Mouse (Mus musculus): ENCODE measurements around the gene Oser1. TPM values are rescaled to one million over a fixed set of nuclear protein-coding genes. Genes with fewer than 3 reads are reported as not detected.
A peak's percentile ranks its signal among the peaks of the same experiment; 100 is the strongest.
"Not testable (repeated sequence)": the region's sequence is repeated elsewhere in the genome, so short reads cannot be mapped to it uniquely, and the experiment has no call there.

The Oser1 gene
- total RNA-seq (2017): 95.2 and 99.9 TPM in 2 replicates

DNA sequence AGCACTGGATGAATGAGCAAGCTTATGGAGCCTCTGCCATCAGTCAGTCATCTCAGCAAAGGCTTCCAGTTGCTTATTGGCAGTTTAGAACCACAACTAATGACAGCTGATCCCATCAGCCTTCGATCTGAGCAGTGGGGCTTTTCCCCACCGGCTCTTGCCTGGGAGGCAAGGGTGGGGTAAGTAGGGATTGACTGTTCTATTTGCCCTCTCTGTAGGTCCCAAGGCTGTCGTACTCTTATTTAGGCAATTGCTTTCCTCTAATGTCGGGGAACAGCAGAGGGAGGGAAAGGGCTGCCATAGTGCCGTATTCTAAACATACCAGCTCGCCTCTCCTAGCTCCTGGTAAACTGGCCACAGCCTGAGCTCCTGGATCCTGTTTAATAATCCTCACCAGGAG lies at the start of gene Oser1:
Oser1 (minus strand) TSS at position 101 of the 400 bp plus-strand sequence.
- no peak for ATAC-seq (replicated peaks; ENCODE audit: low read depth, poor library complexity, severe bottlenecking)

DNA sequence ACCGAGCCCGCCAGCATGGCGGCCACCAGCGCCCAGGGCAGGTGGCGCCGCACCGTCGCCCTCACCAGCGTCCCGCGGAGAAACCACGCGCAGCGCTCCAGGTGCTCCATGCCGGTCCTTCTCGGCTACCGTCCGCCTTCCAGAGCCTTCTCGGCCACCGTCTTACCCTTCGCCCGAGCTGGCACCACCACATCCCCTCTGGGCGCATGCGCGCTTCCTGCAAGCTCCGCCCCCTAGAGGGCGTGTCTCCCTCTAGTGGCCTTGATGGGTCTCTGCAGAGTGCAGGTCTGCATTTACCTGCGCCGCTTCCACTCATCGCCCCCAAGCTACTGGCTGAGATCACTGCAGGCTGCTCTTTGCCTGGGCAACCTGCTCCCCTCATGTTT lies 48.0 kb upstream of the Oser1 start, which contains the start of gene Fitm2:
Fitm2 (minus strand) TSS at position 164 of the 386 bp plus-strand sequence.
- ATAC-seq (replicated peaks; ENCODE audit: low read depth, poor library complexity, severe bottlenecking): peak; percentile 97

DNA sequence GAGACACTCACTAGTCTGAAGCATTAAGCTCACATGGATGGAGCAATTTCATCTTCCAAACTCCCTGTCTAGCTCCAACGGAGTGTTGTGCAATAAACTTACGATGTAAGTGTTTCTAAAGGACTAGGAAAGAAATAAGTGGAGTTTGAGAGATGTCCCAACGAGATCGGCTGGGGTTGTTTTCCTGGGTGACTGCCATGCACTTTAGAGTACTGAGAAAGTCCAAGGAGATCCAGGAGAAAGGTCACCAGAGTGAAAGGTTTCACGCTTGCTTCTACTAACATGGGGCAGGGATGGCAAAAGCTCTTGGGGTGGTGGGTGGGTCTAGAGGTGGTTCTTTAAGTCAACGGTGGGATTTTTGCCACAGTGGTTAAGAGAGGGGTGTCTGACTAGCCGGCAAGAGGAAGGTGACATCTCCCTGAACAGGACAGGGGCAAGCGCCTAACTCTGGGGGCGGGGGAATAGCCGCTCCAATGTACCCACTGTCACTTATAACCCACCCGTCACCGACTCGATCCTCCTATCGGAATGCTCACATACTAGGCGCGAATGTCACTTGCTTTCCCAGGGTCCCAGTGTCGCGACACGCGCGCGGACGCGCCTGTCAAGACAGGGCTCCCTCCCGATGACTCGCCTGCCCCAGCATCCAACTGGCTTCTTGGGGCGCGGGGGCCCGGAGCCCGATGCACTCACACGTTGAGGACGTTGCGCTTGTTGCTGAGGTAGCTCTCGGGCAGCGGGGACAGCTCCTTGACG lies 47.4 kb upstream of the Oser1 start:
- ATAC-seq (replicated peaks; ENCODE audit: low read depth, poor library complexity, severe bottlenecking): peak; percentile 53

DNA sequence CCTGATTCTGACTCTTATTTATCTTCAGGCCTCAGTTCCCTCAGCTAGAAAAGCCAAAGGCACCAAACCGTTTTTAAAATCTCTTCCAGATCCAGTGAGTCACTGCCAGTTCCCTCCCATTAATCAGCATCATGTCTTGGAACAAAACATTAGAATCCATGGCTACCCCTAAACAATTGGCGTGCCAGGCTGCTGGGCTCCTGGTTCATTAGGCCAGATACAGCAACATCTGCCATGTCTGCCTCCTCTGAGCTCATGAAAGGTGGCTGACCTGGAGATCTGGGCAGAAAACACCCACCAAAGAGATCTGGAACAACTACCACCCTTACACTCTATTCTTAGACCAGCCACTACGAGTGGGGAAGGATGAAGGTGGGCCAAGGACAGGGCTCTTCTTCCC lies 46.6 kb upstream of the Oser1 start:
- ATAC-seq (replicated peaks; ENCODE audit: low read depth, poor library complexity, severe bottlenecking): no peak

DNA sequence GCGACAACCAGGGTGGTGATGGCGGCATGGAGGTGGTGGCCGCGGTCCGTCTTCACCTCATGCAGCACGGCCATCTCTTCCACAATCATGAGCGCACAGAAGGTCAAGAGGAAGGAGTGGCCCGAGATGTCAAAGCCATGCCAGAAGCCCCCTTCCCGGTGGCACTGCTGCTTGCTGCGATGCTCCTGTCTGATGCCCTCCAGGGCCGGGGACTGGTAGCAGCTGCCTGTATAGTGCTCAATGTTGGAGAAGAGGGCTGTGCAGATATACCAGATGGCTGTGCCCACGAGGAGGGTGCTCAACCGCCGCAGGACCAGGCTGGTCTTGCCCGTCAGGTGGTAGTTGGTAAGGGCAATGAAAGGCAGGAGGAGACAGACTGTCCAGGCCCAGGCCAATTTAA lies 45.2 kb upstream of the Oser1 start:
- ATAC-seq (replicated peaks; ENCODE audit: low read depth, poor library complexity, severe bottlenecking): no peak

DNA sequence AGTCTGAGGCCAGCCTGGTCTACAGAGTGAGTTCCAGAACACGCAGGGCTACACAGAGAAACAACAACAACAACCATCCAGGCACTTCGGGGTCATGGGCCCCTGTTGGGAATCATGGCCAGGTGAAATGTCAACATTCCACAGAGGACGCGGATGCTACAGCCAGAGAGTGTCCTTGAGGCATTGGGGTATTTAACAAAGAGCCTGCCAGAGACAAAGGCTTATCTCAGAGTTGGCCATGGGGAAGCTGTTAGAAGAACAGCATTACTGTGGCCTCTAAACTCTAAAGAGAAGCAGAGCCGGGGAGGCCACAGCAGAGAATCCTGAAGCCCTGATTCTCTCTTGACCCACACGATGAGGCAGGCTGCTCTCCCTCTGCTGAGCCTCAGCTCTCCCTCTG lies 44.4 kb upstream of the Oser1 start:
- ATAC-seq (replicated peaks; ENCODE audit: low read depth, poor library complexity, severe bottlenecking): no peak

DNA sequence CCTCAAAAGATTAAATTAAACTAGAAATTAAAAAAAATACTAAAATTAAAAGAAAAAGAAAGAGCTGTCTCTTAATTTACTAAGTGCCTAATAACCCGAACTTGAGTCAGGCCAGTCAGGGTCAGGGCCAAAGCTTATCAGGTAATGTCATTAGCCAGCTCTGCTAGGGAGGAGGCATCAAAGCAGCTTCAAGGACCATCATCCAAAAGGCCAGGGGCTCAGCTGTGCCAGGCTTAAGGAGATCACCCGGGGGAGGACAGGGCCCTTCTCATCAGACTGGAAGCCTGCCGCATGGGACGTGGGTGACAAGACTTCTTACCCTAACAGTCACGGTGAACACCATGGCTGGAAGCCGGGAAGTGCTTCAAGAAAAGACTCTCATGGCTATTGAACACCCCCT lies 43.1 kb upstream of the Oser1 start:
- no peak for ATAC-seq (replicated peaks; ENCODE audit: low read depth, poor library complexity, severe bottlenecking)

DNA sequence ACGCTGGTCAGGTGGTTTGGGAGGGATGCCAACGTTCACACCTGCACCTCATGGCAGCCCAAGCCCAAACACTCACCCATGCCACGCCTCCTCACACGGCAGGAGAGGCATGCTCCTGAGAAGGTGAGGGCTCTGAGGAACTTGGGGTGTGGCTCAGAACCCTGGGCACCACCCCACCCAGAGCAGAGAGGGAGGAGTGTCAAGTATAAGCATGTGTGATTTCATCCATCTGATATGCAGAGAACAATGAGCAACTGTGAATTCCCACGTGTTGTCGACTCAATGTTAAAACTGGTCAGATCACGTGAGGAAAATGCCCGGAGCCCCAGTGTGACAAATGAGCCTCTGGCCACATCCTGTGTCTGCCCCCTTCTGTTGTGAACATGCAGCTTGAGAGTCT lies 42.3 kb upstream of the Oser1 start:
- ATAC-seq (replicated peaks; ENCODE audit: low read depth, poor library complexity, severe bottlenecking): no peak

DNA sequence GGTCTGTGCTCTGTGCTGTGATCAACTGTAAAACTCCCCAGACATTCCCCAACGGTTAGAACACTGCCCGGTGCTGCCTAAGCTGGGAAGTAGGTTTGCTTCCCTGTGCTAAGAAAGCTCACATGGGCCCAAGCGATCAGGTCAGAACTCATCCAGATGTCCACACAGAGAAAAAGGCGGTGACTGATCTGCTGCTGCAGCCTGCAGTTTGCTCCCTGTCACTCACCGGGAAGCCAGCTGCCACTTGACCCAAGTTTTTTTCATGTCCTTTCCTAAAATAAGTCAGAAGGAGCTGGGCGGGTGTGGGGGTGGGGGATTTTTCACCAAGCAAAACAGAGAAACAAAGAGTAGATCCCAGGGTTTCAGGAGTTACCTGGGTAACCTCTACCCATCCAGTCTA lies 40.1 kb upstream of the Oser1 start:
- ATAC-seq (replicated peaks; ENCODE audit: low read depth, poor library complexity, severe bottlenecking): no peak

DNA sequence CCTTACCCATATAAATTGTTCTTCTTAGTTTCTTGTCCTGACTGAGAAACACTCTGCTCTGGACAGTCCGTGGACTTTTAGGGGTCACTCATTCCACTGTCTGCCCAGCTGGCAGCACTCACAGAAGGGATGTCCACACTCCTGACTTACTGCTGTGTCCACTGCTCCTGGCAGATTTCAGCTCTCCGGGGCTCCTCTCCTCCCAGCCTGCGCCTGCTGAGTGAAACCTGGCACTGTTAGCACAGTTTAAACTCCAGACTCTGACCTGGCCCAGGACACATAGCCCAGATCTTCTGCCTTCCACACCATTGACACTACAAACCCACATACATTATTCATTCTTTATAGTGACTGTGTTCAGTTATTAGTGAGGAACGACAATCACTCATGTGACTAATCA lies 39.5 kb upstream of the Oser1 start:
- no peak for ATAC-seq (replicated peaks; ENCODE audit: low read depth, poor library complexity, severe bottlenecking)

DNA sequence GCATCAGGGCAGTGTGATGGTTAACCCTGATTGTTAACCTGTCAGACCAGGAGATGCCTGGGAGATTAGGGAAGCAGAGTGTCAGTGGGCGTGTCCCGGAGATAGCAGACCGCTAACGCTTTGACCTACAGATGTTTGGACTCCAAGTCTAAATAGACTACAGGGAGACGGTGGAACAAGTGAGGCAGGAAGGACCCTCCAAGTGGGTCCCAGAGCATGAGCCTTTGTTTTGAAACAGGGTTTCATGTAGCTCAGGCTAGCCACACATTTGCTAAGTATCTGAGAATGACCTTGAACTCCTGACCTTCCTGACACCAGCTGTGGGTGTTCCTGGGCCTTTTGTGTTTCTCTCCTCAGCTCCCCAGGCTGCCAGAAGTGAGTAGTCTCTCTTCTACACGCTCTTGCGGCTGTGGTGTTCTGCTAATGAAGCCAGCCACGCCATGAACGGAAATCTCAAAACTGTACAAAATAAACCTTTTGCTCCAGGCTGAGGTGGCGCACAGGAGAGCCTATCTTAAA lies 38.8 kb upstream of the Oser1 start:
- no peak for ATAC-seq (replicated peaks; ENCODE audit: low read depth, poor library complexity, severe bottlenecking)

DNA sequence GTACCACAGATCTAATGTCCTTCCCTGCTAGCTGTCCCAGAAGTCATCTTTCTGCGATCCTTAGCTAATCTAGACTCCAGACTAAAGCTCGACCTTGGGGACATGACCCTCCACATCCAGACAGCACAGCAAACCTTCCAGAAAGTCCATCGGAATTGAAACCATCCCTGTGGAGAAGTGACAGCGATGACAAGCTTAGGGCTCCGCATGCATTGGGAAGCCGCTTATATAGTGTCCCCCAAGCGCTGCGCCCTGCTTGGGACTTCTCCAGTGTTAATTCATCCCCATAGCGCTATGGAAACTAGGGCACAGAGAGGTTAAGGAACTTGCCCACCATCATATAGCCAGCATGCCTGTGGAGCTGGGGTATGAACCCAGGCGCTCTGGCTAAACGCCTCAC lies 38.3 kb upstream of the Oser1 start:
- ATAC-seq (replicated peaks; ENCODE audit: low read depth, poor library complexity, severe bottlenecking): no peak

DNA sequence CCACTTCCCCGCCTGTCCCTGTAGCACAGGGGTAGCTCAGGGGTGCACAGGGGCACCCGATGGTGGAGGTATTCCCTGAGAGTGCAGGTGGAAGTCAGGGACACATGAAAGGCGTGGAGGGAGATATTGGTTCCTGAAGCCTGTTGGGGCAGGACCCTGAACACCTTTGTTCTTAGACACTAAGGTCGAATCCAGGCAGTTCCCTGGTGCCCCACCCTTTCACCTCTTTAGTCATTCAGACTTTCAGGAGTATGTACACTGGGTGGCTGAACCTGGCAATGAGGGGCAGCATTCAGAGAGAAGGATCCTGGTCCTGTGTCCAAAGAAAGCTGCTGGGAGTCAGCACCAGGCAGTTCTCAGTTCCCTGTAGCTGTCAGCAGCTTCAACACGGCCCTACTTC lies 37.9 kb upstream of the Oser1 start:
- ATAC-seq (replicated peaks; ENCODE audit: low read depth, poor library complexity, severe bottlenecking): no peak

DNA sequence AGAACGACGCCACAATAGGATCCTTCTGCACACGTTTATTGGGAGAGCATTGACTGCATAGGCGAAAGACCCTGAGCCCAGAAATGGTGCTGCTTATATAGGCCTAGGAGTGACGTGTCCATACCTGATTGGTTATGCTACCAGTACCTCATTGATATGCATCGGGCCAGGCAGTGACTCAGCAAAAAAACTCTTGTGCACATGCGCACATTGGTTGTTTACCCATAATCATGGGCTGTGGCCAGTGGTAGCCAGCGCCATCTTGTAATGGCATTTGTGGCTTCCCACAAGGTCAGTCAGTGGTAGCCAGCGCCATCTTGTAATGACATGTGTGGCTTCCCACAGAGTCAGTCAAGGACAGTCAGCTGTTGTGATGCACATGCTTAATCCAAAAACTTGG lies 36.8 kb upstream of the Oser1 start:
- ATAC-seq (replicated peaks; ENCODE audit: low read depth, poor library complexity, severe bottlenecking): not testable (repeated sequence)

DNA sequence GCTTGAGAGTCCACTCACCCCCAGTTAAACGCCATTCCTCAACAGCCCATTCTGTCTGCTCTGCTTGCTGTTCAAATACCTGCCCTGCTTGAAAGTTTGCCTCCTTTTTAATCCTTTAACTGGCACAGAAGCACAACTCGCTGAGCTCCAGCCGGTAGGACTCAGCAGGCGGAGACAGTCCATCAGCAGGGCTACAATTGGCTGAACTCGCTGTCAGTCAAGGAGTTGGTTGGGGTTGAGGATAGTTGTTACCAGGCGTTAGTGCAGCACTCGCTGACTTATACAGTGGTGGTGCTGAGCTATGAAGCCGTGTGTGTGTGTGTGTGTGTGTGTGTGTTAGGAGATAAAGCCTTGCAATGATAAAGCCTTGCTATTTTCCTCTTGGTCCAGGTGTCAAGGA lies 36.1 kb upstream of the Oser1 start:
- no peak for ATAC-seq (replicated peaks; ENCODE audit: low read depth, poor library complexity, severe bottlenecking)

DNA sequence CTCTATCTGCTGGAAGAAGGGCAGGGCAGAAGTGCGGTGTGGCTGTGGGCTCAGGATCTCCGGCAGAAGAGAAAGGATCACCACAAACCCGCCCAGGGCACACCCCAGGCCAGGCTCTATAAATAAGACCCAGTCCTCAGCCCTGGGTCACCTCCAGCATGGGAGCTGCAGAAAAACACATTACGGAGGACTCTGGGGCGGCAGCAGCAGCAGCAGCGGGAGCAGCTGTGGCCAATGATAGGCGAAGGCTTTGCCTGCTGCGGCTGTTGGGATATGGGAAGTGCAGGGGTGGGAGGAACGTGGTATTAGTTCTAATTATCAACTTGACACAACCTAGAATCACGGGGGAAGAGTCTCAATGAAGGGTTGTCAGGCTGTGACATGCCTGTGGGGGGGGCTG lies 34.9 kb upstream of the Oser1 start:
- peak; percentile 30; the same call in 1 of the 2 replicates for ATAC-seq (replicated peaks; ENCODE audit: low read depth, poor library complexity, severe bottlenecking)

DNA sequence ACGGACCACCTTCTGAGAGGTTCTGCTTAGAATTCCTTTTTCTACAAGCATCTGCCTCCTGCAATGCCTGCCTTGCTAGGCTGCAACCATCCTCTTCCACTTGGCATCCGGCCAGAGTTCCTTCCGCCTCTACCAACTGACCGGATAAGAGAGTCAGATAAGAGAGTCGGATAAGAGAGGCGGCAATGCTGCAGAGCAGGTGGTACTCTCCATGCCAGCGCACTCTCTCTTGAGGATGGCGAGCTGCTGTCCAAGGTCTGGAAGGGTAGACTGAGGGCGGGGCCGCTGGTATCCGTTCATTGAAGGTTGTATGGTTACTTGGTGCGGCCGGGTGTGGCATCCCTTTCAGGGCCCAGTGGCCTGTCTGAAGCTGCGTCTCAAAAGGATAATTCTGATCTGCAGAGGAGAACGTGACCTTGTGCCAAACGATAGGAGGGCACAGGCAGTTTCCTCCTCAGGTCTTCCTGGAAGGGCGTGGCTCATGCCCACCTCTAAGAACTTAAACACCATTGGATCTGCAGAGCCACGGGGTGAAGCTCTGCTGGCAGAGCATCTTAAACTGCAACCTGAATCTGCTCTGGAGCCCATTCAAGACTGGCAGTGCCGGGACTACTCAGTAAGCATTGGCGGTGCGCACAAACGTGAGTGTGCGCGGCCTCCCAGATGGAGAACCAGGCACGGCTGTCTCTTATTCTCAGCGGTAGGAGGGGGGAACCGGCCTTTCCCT lies 34.2 kb upstream of the Oser1 start:
- ATAC-seq (replicated peaks; ENCODE audit: low read depth, poor library complexity, severe bottlenecking): peak; percentile 72

DNA sequence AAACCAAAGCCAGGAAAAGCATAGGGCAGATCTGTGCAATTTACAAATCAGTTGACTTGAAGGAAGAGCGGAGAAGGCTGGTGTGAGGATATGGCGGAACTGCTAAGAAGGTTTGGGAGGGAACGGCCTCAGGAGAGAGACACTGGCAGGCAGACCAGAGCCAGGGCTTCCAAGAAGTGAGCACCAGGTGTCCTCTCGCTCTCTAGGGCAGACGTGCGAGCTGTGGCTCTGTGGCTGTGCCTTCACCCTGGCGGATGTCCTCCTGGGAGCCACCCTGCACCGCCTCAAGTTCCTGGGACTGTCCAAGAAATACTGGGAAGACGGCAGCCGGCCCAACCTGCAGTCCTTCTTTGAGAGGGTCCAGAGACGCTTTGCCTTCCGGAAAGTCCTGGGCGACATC lies 28.9 kb upstream of the Oser1 start:
- ATAC-seq (replicated peaks; ENCODE audit: low read depth, poor library complexity, severe bottlenecking): no peak

DNA sequence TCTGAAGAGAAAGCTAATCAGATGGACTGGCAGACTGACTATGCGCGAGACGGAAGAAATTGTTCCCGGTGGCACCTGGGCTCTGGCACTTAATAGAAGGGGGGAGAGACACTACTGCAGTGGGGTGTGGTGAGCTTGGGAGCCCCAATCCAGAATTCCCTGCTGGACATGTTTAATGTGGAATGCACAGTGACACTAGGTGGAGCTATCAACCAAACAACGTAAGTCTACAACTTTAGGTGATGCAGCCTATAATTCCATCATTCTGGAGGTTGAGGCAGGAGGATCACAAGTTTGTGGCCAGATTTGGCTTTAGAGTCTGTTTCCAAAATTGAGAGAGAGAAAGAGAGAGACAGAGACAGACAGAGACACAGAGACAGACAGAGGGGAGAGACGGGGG lies 28.2 kb upstream of the Oser1 start:
- no peak for ATAC-seq (replicated peaks; ENCODE audit: low read depth, poor library complexity, severe bottlenecking)

DNA sequence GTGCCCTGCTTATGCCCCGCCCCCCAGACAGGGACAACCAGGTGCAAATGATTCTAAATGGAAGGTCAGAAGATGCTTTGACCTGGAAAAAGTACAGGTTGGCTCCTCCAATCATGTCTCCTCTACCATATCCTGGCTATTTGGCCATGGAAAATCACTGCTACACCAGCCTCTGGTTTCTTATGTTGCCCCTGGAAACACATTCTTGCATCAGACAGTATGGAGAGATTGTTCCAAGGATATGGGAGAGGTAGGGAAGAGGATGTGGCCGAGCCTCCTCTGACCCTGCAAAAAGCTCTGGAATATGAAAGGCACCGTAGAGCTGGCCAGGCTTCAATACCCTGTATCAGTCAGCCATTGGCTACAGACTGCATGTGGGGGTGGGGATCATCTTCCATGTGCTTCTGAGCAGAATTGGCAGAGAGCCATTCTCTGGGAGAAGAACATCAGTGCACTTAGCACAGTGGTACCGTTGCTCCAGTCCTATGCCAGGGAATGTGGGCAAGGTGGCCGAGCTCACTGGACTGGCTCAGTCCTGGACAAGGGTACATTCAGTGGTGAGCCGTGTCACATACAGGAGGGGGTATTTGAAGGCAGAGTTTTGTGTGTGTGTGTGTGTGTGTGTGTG lies 26.3 kb upstream of the Oser1 start:
- ATAC-seq (replicated peaks; ENCODE audit: low read depth, poor library complexity, severe bottlenecking): no peak

DNA sequence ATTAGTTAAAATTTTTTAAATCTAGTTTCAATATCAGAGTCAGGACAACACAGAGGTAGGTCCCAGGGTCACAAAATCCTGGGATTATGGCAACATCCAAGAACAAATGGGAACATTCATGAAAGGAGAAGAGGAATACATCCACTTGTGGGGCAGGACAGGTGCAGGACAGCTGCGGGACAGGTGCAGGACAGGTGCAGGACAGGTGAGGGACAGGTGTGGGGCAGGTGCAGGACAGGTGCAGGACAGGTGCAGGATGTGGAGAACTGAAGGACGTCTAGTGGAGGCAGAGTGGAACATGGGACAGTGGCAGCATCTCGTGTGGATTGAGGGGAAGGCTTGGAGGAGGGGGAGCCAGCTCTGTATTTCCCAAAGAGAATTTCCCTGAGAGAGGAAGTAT lies 24.8 kb upstream of the Oser1 start:
- ATAC-seq (replicated peaks; ENCODE audit: low read depth, poor library complexity, severe bottlenecking): no peak

Data from common myeloid progenitor, adult 5-6 weeks (primary cell).